Mouse (Mus musculus): Measurements from ENCODE around the gene Ptcd3. TPM values are rescaled to one million over a fixed set of nuclear protein-coding genes. Genes with fewer than 3 reads are reported as not detected.

Gene Ptcd3
- polyA plus RNA-seq (2014; fragmentation: Nextera tagmentation; extraction: Ambion mirVana) = 129 and 136 TPM in 2 replicates

GRCm38 (mm10) chr6:71908481-71909381 lies at the start of gene Ptcd3, which contains the start of gene Polr1a:
Gene Ptcd3, minus strand, starts transcription at chr6:71908750.
Gene Polr1a, plus strand, starts transcription at chr6:71909053.
- peak within 1 kb of the TSS; percentile 72 for H3K4me3 ChIP-seq (ENCODE audit: low read depth, low read length)
- H3K4me1 ChIP-seq (replicated peaks; ENCODE audit: control insufficient read depth, insufficient read depth, low read length) = no peaks in the 10 kb centered on the region
- H3K27me3 ChIP-seq (ENCODE audit: control insufficient read depth, insufficient read depth, low read length) = no peaks in the 10 kb centered on the region
- H3K9me3 ChIP-seq (ENCODE audit: control insufficient read depth, low read length) = no peaks in the 10 kb centered on the region
- DNase-seq (ENCODE audit: low spot score) (peak; percentile 95), ATAC-seq (ENCODE audit: low FRiP score) (peak; percentile 93)
- peak within 1 kb of the TSS; percentile 71 for H3K9ac ChIP-seq (ENCODE audit: low read depth, low read length)
- H3K27ac ChIP-seq (ENCODE audit: low read depth, low read length) = no peak within 1 kb of the TSS
- no peaks in the 10 kb centered on the region for H3K36me3 ChIP-seq (ENCODE audit: control insufficient read depth, insufficient read depth, low read length)
- peak within 1 kb of the TSS; percentile 52 for H3K4me2 ChIP-seq (replicated peaks; ENCODE audit: low read depth, low read length)
- under 1% methylated on average over 58 of the region's 58 CpGs for WGBS

GRCm38 (mm10) chr6:71951192-71951591 lies 42.6 kb upstream of the Ptcd3 start:
- ATAC-seq (ENCODE audit: low FRiP score) (no peak), DNase-seq (ENCODE audit: low spot score) (no peak)
- Histone ChIP-seq H3K27ac (ENCODE audit: low read depth, low read length) (no peak overlapping the region), H3K4me1 (replicated peaks; ENCODE audit: control insufficient read depth, insufficient read depth, low read length) (no peaks in the 10 kb centered on the region), H3K27me3 (ENCODE audit: control insufficient read depth, insufficient read depth, low read length) (no peaks in the 10 kb centered on the region), H3K36me3 (ENCODE audit: control insufficient read depth, insufficient read depth, low read length) (0 out of 2 replicates have a peak, but pooled peaks cover 7% of the 10 kb centered on the region), H3K4me2 (replicated peaks; ENCODE audit: low read depth, low read length) (no peak overlapping the region), H3K4me3 (ENCODE audit: low read depth, low read length) (no peak overlapping the region), H3K9ac (ENCODE audit: low read depth, low read length) (no peak overlapping the region), H3K9me3 (ENCODE audit: control insufficient read depth, low read length) (no peaks in the 10 kb centered on the region)
- 93% methylated on average over 5 of the region's 5 CpGs for WGBS

DNA sequence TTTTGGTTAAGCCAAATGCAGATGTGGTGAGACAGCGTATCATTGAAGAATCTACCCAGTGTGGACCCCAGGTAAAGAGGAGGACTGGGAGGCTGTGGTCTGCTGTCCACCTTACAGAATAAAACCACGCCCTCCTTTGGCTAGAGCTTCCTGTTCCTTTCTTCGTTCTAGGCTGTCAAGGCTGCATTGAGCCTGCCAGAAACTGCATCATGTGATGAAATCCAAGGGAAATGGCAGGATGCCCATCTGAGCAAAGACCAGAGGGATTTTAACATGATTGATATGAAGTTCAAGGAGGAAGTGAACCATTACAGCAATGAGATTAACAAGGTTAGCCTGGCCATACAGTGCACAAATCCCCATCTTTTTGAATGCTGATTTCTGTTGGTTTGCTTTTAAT lies 42.0 kb upstream of the Ptcd3 start:
- no peak overlapping the region for H3K27ac ChIP-seq (ENCODE audit: low read depth, low read length)
- ATAC-seq (ENCODE audit: low FRiP score) (no peak), DNase-seq (ENCODE audit: low spot score) (no peak)
- H3K36me3 ChIP-seq (ENCODE audit: control insufficient read depth, insufficient read depth, low read length) = 0 out of 2 replicates have a peak, but pooled peaks cover 7% of the 10 kb centered on the region
- no peak overlapping the region for H3K4me3 ChIP-seq (ENCODE audit: low read depth, low read length)
- 94% methylated on average over 3 of the region's 3 CpGs for WGBS
- H3K9me3 ChIP-seq (ENCODE audit: control insufficient read depth, low read length) = no peaks in the 10 kb centered on the region
- H3K4me1 ChIP-seq (replicated peaks; ENCODE audit: control insufficient read depth, insufficient read depth, low read length) = no peaks in the 10 kb centered on the region
- no peak overlapping the region for H3K9ac ChIP-seq (ENCODE audit: low read depth, low read length)
- no peaks in the 10 kb centered on the region for H3K27me3 ChIP-seq (ENCODE audit: control insufficient read depth, insufficient read depth, low read length)
- no peak overlapping the region for H3K4me2 ChIP-seq (replicated peaks; ENCODE audit: low read depth, low read length)

DNA sequence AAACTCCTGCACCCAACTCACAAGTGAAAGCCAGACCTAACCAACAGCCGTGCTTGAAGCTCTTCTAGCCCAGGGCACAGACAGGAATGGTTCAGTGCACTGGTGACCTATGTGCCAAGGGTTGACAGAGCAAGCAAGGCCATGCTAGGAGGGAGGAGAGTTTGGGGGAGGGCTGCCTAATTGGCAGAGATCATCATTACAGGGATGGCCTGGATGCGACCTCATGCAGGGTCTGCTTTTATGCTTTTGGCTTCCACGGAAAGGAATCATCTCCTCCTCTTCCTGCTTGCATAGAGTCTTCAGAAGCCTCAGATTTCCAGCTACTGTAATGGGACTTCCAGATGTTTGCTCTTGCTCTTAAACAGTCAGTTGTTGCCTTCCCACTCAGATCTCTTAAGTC lies 41.2 kb upstream of the Ptcd3 start:
- WGBS = 80% methylated on average over 3 of the region's 3 CpGs
- Histone ChIP-seq H3K4me2 (replicated peaks; ENCODE audit: low read depth, low read length) (no peak overlapping the region), H3K9me3 (ENCODE audit: control insufficient read depth, low read length) (no peaks in the 10 kb centered on the region), H3K4me3 (ENCODE audit: low read depth, low read length) (no peak overlapping the region), H3K4me1 (replicated peaks; ENCODE audit: control insufficient read depth, insufficient read depth, low read length) (no peaks in the 10 kb centered on the region), H3K9ac (ENCODE audit: low read depth, low read length) (no peak overlapping the region), H3K27me3 (ENCODE audit: control insufficient read depth, insufficient read depth, low read length) (no peaks in the 10 kb centered on the region), H3K36me3 (ENCODE audit: control insufficient read depth, insufficient read depth, low read length) (0 out of 2 replicates have a peak, but pooled peaks cover 7% of the 10 kb centered on the region), H3K27ac (ENCODE audit: low read depth, low read length) (no peak overlapping the region)
- DNase-seq (ENCODE audit: low spot score) (no peak), ATAC-seq (ENCODE audit: low FRiP score) (no peak)

DNA sequence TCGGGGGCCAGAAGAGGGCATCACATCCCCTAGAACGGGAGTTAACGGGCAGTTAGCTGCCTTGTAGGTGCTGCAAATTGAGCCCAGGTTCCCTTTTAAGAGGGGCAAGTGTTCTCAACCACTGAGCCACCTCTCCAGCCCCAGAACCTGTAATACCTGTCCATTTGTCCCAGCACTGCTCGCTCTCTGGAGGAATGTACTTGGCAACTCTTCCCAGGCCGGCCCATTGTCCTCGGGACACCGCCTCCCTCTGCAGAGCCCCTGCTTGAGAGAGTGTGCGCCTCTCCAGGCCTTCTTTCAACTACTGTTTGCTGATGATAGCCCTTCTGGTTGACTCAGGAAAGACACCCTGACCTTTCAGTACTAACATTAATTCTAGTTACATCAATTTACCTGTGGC lies 37.6 kb upstream of the Ptcd3 start:
- Histone ChIP-seq H3K4me1 (replicated peaks; ENCODE audit: control insufficient read depth, insufficient read depth, low read length) (no peaks in the 10 kb centered on the region), H3K4me2 (replicated peaks; ENCODE audit: low read depth, low read length) (no peak overlapping the region), H3K9me3 (ENCODE audit: control insufficient read depth, low read length) (no peaks in the 10 kb centered on the region), H3K4me3 (ENCODE audit: low read depth, low read length) (no peak overlapping the region), H3K36me3 (ENCODE audit: control insufficient read depth, insufficient read depth, low read length) (0 out of 2 replicates have a peak, but pooled peaks cover 4% of the 10 kb centered on the region), H3K27me3 (ENCODE audit: control insufficient read depth, insufficient read depth, low read length) (no peaks in the 10 kb centered on the region), H3K9ac (ENCODE audit: low read depth, low read length) (no peak overlapping the region), H3K27ac (ENCODE audit: low read depth, low read length) (no peak overlapping the region)
- DNase-seq (ENCODE audit: low spot score) = no peak
- no peak for ATAC-seq (ENCODE audit: low FRiP score)
- WGBS = 97% methylated on average over 8 of the region's 8 CpGs

DNA sequence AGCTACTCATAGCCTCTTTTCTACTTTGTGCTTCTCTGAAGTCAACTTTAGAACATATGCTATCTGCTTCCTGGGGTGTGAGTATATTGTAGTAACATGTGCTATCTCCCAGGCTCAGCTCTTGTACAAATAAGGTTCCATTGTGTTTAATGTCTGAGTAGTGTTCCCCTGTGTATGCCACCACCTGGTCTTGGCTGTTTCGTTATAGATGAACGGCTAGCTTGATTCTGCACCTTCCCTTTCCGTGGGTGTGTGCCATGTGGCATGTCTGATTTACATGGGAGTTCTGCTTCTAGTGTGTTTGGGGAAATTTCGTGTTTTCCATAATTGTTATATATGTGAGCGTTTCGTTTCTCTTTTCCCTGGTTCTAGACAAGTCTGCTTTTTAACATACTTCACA lies 36.6 kb upstream of the Ptcd3 start:
- ATAC-seq (ENCODE audit: low FRiP score) = no peak
- 93% methylated on average over 6 of the region's 6 CpGs for WGBS

GRCm38 (mm10) chr6:71940912-71941311 lies 32.4 kb upstream of the Ptcd3 start:
- DNase-seq (ENCODE audit: low spot score) = peak; percentile 7
- Histone ChIP-seq H3K4me2 (replicated peaks; ENCODE audit: low read depth, low read length) (no peak overlapping the region), H3K4me3 (ENCODE audit: low read depth, low read length) (no peak overlapping the region), H3K27me3 (ENCODE audit: control insufficient read depth, insufficient read depth, low read length) (no peaks in the 10 kb centered on the region), H3K9me3 (ENCODE audit: control insufficient read depth, low read length) (no peaks in the 10 kb centered on the region), H3K9ac (ENCODE audit: low read depth, low read length) (no peak overlapping the region), H3K27ac (ENCODE audit: low read depth, low read length) (no peak overlapping the region), H3K4me1 (replicated peaks; ENCODE audit: control insufficient read depth, insufficient read depth, low read length) (no peaks in the 10 kb centered on the region), H3K36me3 (ENCODE audit: control insufficient read depth, insufficient read depth, low read length) (0 out of 2 replicates have a peak, but pooled peaks cover 3% of the 10 kb centered on the region)
- WGBS = 76% methylated on average over 6 of the region's 6 CpGs
- no peak for ATAC-seq (ENCODE audit: low FRiP score)

More for the DNA sequence above, 36.6 kb upstream of the Ptcd3 start:
- Histone ChIP-seq H3K9me3 (ENCODE audit: control insufficient read depth, low read length) (no peaks in the 10 kb centered on the region), H3K27ac (ENCODE audit: low read depth, low read length) (no peak overlapping the region), H3K27me3 (ENCODE audit: control insufficient read depth, insufficient read depth, low read length) (no peaks in the 10 kb centered on the region), H3K4me1 (replicated peaks; ENCODE audit: control insufficient read depth, insufficient read depth, low read length) (no peaks in the 10 kb centered on the region), H3K4me2 (replicated peaks; ENCODE audit: low read depth, low read length) (no peak overlapping the region), H3K36me3 (ENCODE audit: control insufficient read depth, insufficient read depth, low read length) (0 out of 2 replicates have a peak, but pooled peaks cover 2% of the 10 kb centered on the region), H3K9ac (ENCODE audit: low read depth, low read length) (no peak overlapping the region), H3K4me3 (ENCODE audit: low read depth, low read length) (no peak overlapping the region)
- no peak for DNase-seq (ENCODE audit: low spot score)

- H3K9ac ChIP-seq (ENCODE audit: low read depth, low read length) = no peak overlapping the region
- ATAC-seq (ENCODE audit: low FRiP score) (no peak), DNase-seq (ENCODE audit: low spot score) (no peak)
- no peak overlapping the region for H3K4me2 ChIP-seq (replicated peaks; ENCODE audit: low read depth, low read length)
- H3K27ac ChIP-seq (ENCODE audit: low read depth, low read length) = no peak overlapping the region
- no peaks in the 10 kb centered on the region for H3K4me1 ChIP-seq (replicated peaks; ENCODE audit: control insufficient read depth, insufficient read depth, low read length)
- H3K36me3 ChIP-seq (ENCODE audit: control insufficient read depth, insufficient read depth, low read length) = 0 out of 2 replicates have a peak, but pooled peaks cover 3% of the 10 kb centered on the region
- H3K9me3 ChIP-seq (ENCODE audit: control insufficient read depth, low read length) = no peaks in the 10 kb centered on the region
- no peaks in the 10 kb centered on the region for H3K27me3 ChIP-seq (ENCODE audit: control insufficient read depth, insufficient read depth, low read length)
- no peak overlapping the region for H3K4me3 ChIP-seq (ENCODE audit: low read depth, low read length)
- 82% methylated on average over 2 of the region's 2 CpGs for WGBS
Measured at GRCm38 (mm10) chr6:71935737-71936136, 27.2 kb upstream of the Ptcd3 start.

Measured in hindbrain, embryonic 11.5 days (tissue).